Mouse (Mus musculus) kidney, adult 2 months (tissue): ENCODE measurements around the gene Necab2.

ENCODE experiments used
- CTCF ChIP-seq: fragments of 200-500 bp; conservative IDR thresholded peaks from 2 replicates; pipeline ENCODE4 v1.5.1; 2011; ENCODE audit warnings: low read depth, mild to moderate bottlenecking, control low read depth, low read length, moderate library complexity, mixed read lengths; ENCODE audit not compliant: insufficient read depth, insufficient read length
- POLR2A ChIP-seq: fragments of 200-500 bp; IDR thresholded peaks from one replicate; pipeline ENCODE4 v1.6.1; 2011; ENCODE audit warnings: low read depth, low read length, control low read depth

DNA sequence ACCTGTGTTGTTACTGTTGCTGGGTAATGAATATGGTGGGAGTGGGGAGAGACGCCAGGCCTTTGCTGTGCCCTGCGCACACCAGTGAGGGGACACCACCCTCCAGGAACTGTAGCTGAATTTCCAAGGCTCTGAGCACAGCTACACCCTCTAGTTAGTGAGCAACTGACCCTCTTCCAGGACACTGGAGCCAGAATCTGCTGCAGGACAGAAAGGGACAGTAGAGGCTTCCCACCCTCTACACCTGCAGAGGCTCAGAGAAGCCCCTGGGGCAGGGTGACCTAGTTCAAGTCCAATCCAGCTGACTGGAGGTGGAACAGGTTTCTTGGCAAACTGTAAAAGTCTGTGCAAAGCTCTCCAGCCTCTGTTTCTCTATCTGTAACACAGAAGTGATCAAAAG is 7.1 kb upstream of the Necab2 start:
- TF ChIP-seq POLR2A (no peak), CTCF (no peak)
